Mouse (Mus musculus) embryonic facial prominence, embryonic 12.5 days (tissue): ENCODE results near the gene E030018B13Rik. TPM values are rescaled to one million over a fixed set of nuclear protein-coding genes. Genes with fewer than 3 reads are reported as not detected.
A peak's percentile ranks its signal among the peaks of the same experiment; 100 is the strongest.

Experiments used
- ATAC-seq: fragments of 200-750 bp; cut with Nextera tagmentation; 2 replicates; pipeline ENCODE4 v1.8.0; 2017; ENCODE audit not compliant: insufficient number of reproducible peaks, insufficient read depth, low FRiP score, low TSS enrichment
- H3K27ac ChIP-seq: fragments of 300-500 bp; sonication (generic); 2 replicates; pipeline ENCODE4 v1.5.1; 2016; ENCODE audit warnings: mild to moderate bottlenecking
- H3K27me3 ChIP-seq: fragments of 300-500 bp; sonication (generic); 2 replicates; pipeline ENCODE4 v1.6.1; 2016; ENCODE audit warnings: mild to moderate bottlenecking, moderate library complexity
- H3K36me3 ChIP-seq: fragments of 300-500 bp; sonication (generic); 2 replicates; pipeline ENCODE4 v1.6.1; 2016; ENCODE audit warnings: mild to moderate bottlenecking
- H3K4me1 ChIP-seq: fragments of 300-500 bp; sonication (generic); 2 replicates; pipeline ENCODE4 v1.6.1; 2016
- H3K4me2 ChIP-seq: fragments of 300-500 bp; sonication (generic); replicated peaks from 2 replicates; pipeline ENCODE4 v1.6.1; 2016; ENCODE audit warnings: mild to moderate bottlenecking, moderate library complexity
- H3K4me3 ChIP-seq: fragments of 300-500 bp; sonication (generic); 2 replicates; pipeline ENCODE4 v1.5.1; 2016; ENCODE audit warnings: mild to moderate bottlenecking
- H3K9ac ChIP-seq: fragments of 300-500 bp; sonication (generic); 2 replicates; pipeline ENCODE4 v1.6.1; 2016; ENCODE audit warnings: mild to moderate bottlenecking, moderate library complexity
- H3K9me3 ChIP-seq: fragments of 300-500 bp; sonication (generic); 2 replicates; pipeline ENCODE4 v1.6.1; 2016; ENCODE audit warnings: mild to moderate bottlenecking, moderate library complexity
- WGBS: fragments of 180-500 bp; shearing (Covaris S2); methylation state at CpG from one replicate; pipeline ENCODE4 v1.1.7; 2016; 5-methylcytosine and 5-hydroxymethylcytosine counted together
- polyA plus RNA-seq: library from polyadenylated mRNA; unstranded; fragments of >200 nt; fragmentation: Nextera tagmentation; extraction: Ambion mirVana; gene quantifications from 2 replicates; pipeline ENCODE4 v1.2.1, GENCODE M21; 2016

E030018B13Rik gene
- polyA plus RNA-seq, 1 experiment from 2014 or later: not detected

DNA sequence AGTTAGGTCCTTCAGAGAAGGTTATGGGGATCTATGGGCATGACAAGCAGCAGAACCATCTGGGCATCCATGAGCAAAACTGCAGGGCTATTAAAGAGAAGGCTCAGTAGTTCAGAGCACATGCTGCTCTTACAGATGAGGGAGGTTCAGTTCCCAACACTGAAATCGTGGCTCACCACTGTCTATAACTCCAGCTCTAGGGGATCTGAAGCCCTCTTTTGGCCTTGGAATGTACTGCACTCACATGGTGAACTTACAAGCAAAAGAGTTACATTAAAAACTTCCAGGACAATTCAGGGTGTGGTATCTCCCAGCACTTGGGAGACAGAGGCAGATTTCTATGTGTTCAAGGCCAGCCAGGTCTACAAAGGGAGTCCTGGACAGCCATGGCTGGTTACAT lies 6.3 kb downstream of the E030018B13Rik start:
- Histone ChIP-seq H3K4me3 (no peak overlapping the region), H3K36me3 (no peaks in the 10 kb centered on the region), H3K9me3 (no peaks in the 10 kb centered on the region), H3K9ac (no peak overlapping the region), H3K27ac (no peak overlapping the region), H3K27me3 (no peaks in the 10 kb centered on the region), H3K4me2 (no peak overlapping the region), H3K4me1 (peaks cover 22% of the 10 kb centered on the region)
- no peak for ATAC-seq
- WGBS: 83% methylated on average over 1 of the region's 1 CpGs

DNA sequence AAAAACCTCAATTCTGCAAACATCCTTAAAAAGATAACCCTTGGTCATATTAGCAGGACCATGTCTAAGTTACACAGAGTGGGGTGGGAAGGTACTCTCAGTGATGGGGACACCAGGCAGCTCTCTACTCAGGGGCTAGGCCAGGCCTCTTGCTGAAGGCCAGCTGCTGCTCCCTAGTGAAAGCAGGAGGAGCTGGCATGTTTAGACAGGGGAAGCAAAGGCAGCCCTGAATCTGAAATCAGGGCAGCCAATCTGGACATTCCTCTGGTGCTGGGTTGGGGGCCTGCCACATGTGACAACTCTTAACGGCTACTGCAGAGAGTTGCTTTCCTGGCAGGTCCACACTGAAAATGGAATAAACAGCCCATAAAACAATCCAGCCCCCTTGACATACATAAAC lies 7.5 kb downstream of the E030018B13Rik start:
- H3K27me3 ChIP-seq: no peaks in the 10 kb centered on the region
- H3K9me3 ChIP-seq: no peaks in the 10 kb centered on the region
- no peaks in the 10 kb centered on the region for H3K36me3 ChIP-seq
- no peak overlapping the region for H3K4me2 ChIP-seq
- 54% methylated on average over 1 of the region's 1 CpGs for WGBS
- H3K4me3 ChIP-seq: no peak overlapping the region
- H3K27ac ChIP-seq: 0 out of 2 replicates have a peak overlapping the region, but pooled peaks have one; percentile 8
- ATAC-seq: no peak
- no peak overlapping the region for H3K9ac ChIP-seq
- H3K4me1 ChIP-seq: peaks cover 22% of the 10 kb centered on the region

DNA sequence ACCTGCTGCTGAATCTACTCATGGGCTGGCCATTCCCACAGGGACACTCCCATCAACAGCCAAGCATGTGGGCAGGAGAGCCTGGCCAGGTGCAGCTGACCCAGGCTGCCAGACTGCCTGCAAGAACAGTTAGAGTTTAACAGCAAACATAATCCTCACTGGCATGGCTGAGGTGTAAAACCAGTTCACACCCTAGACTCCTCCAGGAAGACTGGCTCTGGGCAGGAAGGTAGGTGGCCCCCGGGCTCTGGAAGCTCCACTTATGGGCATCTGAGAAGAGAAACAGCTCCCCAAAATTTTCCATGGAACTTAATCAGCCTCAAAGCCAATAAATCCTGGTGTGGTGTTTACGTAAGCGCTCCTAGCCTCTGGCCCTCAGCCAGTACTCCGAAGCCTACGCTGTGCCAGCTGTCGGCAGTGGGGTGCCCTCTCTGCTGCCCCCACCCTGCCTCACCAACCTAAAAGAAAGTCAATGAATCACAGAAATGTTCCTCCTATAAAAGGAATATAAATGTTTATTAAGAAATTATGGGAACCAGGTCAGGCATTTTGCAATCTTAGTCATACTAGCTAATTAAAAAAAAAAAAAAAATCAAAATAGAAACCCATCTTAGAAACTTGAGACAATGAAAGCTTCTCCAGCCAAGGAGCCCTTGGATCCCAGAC lies 8.2 kb downstream of the E030018B13Rik start:
- Histone ChIP-seq H3K36me3 (no peaks in the 10 kb centered on the region), H3K27ac (0 out of 2 replicates have a peak overlapping the region, but pooled peaks have one; percentile 8), H3K9me3 (no peaks in the 10 kb centered on the region), H3K9ac (no peak overlapping the region), H3K4me1 (peaks cover 22% of the 10 kb centered on the region), H3K4me3 (no peak overlapping the region), H3K4me2 (no peak overlapping the region), H3K27me3 (no peaks in the 10 kb centered on the region)
- 69% methylated on average over 6 of the region's 6 CpGs for WGBS
- peak; percentile 23; the same call in 1 of the 2 replicates for ATAC-seq

DNA sequence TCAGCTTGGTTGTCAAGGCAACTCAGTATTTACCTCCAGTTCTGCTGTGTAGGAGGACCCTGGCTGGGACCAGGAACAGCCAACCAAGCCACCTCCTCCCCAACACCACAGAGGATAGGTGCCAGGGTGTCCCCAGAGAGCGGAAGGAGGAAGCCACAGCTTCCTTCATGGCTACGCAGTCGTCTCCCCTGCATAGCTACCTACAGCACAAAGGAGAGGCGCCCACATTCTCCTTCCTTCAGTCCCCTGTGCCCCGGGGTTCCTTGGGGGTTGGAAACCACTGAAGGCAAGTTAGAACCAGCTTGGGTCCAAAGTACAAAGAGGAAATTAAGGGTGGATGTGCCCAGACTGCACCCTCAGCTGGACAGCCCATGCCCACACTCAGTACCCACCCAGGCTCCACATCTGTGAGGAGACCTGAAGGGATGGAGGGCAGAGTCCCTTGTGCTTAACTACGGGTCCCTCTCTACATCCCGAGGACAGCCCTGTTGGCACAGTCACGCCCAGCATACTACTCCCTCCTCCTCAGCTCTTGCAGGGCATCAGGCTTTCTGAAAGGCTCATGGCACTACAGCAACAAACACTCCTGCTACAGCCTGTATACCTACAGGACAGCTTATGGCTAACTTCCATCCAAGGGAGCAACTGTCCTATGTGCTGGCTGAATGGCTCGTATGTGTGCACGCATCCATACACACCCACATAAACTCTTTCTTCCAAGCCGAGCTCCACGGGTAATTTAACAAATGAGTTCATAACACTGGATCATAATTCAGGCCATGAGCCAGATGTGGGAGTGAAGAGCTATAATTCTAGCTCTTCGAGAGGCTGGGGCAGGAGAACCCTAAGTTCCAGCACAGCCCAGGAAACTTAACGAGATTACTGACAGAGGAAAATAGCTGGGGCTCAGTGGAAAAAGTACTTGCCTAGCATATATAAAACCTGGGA lies 9.0 kb downstream of the E030018B13Rik start:
- Histone ChIP-seq H3K27me3 (no peaks in the 10 kb centered on the region), H3K9me3 (no peaks in the 10 kb centered on the region), H3K4me1 (peaks cover 22% of the 10 kb centered on the region), H3K27ac (no peak overlapping the region), H3K9ac (no peak overlapping the region), H3K4me2 (no peak overlapping the region), H3K36me3 (no peaks in the 10 kb centered on the region), H3K4me3 (no peak overlapping the region)
- ATAC-seq: peak; percentile 26; the same call in 1 of the 2 replicates
- WGBS: 78% methylated on average over 14 of the region's 14 CpGs

DNA sequence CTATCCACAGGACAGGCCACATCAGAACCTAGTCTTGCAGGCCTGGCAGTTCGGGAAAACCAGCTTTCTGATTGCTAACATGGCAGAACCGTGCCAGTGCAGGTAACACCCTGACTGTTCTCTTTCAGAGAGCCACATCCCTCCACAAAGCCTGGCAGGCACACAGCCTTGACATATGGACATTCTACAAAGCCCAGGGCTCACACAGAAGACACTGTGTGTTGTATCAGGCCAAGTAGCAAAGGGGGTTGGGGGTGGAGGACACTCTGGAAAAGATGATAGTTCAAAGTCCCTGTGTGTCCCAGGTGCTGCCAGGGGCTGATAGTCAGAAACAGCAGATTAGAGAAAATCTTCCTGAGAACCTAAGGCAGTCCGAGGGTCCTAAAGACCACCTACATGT lies 9.8 kb downstream of the E030018B13Rik start:
- no peaks in the 10 kb centered on the region for H3K27me3 ChIP-seq
- no peak overlapping the region for H3K9ac ChIP-seq
- H3K36me3 ChIP-seq: no peaks in the 10 kb centered on the region
- no peak overlapping the region for H3K4me3 ChIP-seq
- no peak for ATAC-seq
- no peak overlapping the region for H3K4me2 ChIP-seq
- H3K27ac ChIP-seq: 0 out of 2 replicates have a peak overlapping the region, but pooled peaks have one; percentile 25
- H3K9me3 ChIP-seq: no peaks in the 10 kb centered on the region
- peaks cover 22% of the 10 kb centered on the region for H3K4me1 ChIP-seq
- WGBS: 80% methylated on average over 3 of the region's 3 CpGs

DNA sequence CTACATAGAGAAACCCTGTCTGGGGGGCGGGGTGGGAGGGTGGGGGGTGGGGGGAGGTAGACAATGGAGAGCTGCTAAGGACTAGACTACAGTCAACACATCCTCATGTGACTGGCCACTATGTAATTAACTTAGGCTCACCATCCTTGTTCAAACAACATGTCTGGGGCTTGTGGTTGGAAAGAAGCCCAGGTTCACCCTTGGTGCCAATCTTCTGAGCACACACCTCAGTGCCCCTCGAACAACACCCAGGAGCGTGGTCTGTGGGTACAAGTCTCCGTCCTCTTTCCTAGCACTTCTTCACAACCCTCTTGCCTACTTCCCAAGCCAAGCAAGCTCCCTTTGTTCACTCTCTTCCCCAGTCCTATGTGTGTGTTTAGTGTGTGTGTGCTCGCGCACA lies 10.5 kb downstream of the E030018B13Rik start:
- Histone ChIP-seq H3K4me2 (no peak overlapping the region), H3K4me1 (peaks cover 22% of the 10 kb centered on the region), H3K36me3 (no peaks in the 10 kb centered on the region), H3K4me3 (no peak overlapping the region), H3K27ac (no peak overlapping the region), H3K27me3 (no peaks in the 10 kb centered on the region), H3K9ac (no peak overlapping the region), H3K9me3 (no peaks in the 10 kb centered on the region)
- no peak for ATAC-seq
- 93% methylated on average over 6 of the region's 6 CpGs for WGBS

DNA sequence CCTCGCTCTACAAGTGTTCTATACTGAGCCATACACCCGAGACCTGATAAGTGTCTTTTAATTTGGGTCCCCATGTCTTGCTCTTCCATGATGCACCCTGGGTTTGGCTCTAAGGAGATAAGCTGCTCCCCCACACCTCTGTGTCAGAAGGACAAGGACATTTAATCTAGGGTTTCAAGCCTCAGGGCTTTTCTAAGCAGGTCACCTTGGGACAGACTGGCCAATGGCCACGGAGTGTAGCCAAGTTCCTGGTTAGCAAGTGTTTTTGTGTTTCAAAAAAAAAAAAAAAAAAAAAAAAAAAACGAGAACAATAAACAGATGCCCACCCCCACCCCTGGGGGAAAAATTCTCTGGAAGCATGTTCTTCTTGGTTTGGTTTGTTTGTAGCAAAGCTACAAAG lies 12.4 kb downstream of the E030018B13Rik start:
- Histone ChIP-seq H3K4me3 (no peak overlapping the region), H3K9ac (no peak overlapping the region), H3K4me2 (no peak overlapping the region), H3K36me3 (no peaks in the 10 kb centered on the region), H3K4me1 (peaks cover 22% of the 10 kb centered on the region), H3K27me3 (no peaks in the 10 kb centered on the region), H3K27ac (no peak overlapping the region), H3K9me3 (no peaks in the 10 kb centered on the region)
- no peak for ATAC-seq
- 90% methylated on average over 3 of the region's 4 CpGs for WGBS

DNA sequence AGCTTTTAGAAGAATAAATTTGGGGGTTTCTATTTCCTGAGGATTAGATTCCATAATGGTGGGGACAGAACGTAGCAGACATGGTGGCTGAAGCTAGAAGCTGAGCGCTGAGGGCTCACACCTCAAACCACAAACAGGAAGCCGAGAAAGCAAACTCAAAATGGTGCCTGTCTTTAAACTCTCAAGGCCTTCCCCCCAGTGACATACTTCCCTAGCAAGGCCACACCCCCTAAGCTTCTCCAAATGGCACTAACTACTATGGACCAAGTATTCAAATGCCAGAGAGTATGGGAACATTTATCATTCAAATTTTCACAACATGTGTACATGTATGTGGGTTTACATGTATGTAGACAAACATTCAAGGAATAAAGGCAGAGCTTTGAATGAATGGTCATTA lies 13.5 kb downstream of the E030018B13Rik start:
- no peak overlapping the region for H3K4me2 ChIP-seq
- no peak for ATAC-seq
- H3K9me3 ChIP-seq: no peaks in the 10 kb centered on the region
- H3K9ac ChIP-seq: no peak overlapping the region
- 90% methylated on average over 3 of the region's 3 CpGs for whole genome bisulfite sequencing
- H3K36me3 ChIP-seq: no peaks in the 10 kb centered on the region
- H3K27me3 ChIP-seq: no peaks in the 10 kb centered on the region
- no peak overlapping the region for H3K4me3 ChIP-seq
- H3K27ac ChIP-seq: no peak overlapping the region
- peaks cover 17% of the 10 kb centered on the region; the same call in 1 of the 2 replicates for H3K4me1 ChIP-seq

DNA sequence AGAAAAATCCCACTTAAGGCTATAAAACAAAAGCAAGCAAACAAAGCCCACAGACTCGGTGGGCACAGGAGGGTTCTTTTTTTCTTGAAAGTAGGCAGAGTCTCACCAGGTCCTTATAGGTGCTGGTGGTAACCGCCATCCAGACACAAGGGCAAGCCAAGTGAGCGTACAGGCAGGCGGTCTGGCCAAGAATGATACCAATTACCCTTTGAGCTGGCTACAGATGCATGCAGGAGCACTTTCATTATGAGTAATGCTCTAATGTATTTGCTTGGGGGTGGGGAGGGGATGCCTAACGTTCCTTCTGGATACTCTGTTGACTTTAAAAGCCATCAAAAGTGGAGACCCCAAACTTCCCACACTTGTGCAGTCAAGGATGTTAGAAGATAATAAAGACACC lies 14.1 kb downstream of the E030018B13Rik start:
- no peak overlapping the region for H3K27ac ChIP-seq
- H3K9ac ChIP-seq: no peak overlapping the region
- 90% methylated on average over 5 of the region's 5 CpGs for WGBS
- H3K36me3 ChIP-seq: no peaks in the 10 kb centered on the region
- no peak overlapping the region for H3K4me3 ChIP-seq
- H3K4me1 ChIP-seq: peaks cover 18% of the 10 kb centered on the region; the same call in 1 of the 2 replicates
- no peak overlapping the region for H3K4me2 ChIP-seq
- H3K9me3 ChIP-seq: no peaks in the 10 kb centered on the region
- ATAC-seq: no peak
- H3K27me3 ChIP-seq: no peaks in the 10 kb centered on the region

DNA sequence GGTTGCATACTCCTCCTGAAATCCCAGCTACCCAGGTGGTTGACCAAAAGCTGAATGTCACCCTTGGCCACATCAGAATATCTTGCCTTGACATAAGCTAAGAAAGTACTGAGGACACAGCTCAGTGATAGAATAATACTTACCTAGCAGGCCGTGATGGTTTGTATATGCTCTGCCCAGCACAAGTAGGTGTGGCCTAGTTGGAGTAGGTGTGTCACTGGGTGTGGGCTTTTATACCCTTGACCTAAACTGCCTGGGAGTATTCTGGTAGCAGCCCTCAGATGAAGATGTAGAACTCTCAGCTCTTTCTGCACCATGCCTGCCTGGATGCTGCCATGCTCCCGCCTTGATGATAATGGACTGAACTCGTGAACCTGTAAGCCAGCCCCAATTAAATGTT lies 15.8 kb downstream of the E030018B13Rik start:
- Histone ChIP-seq H3K27me3 (no peaks in the 10 kb centered on the region), H3K4me2 (no peak overlapping the region), H3K9ac (no peak overlapping the region), H3K9me3 (no peaks in the 10 kb centered on the region), H3K4me1 (peaks cover 16% of the 10 kb centered on the region; the same call in 1 of the 2 replicates), H3K36me3 (no peaks in the 10 kb centered on the region), H3K27ac (no peak overlapping the region), H3K4me3 (no peak overlapping the region)
- no peak for ATAC-seq
- WGBS: 91% methylated on average over 3 of the region's 3 CpGs

DNA sequence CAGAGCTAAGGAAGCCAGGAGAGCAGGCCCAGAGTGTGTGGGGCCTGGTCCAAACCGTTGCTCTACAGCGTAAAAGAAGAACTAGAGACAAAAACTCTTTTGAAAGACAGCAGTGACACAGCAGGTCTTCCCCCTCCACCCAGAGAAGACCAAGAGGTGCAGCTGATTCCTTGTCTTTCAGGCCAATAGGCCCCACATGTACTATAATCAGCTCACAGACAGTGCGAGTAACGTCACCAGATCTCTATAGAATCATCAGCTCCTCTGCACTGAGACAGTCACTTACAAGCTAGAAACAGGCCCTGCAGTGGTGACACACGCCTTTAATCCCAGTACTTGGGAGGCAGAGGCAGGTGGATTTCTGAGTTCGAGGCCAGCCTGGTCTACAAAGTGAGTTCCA lies 17.2 kb downstream of the E030018B13Rik start:
- H3K36me3 ChIP-seq: no peaks in the 10 kb centered on the region
- peaks cover 16% of the 10 kb centered on the region; the same call in 1 of the 2 replicates for H3K4me1 ChIP-seq
- H3K4me3 ChIP-seq: no peak overlapping the region
- ATAC-seq: no peak
- no peak overlapping the region for H3K4me2 ChIP-seq
- no peak overlapping the region for H3K9ac ChIP-seq
- no peaks in the 10 kb centered on the region for H3K27me3 ChIP-seq
- H3K27ac ChIP-seq: no peak overlapping the region
- 79% methylated on average over 6 of the region's 6 CpGs for WGBS
- H3K9me3 ChIP-seq: no peaks in the 10 kb centered on the region

DNA sequence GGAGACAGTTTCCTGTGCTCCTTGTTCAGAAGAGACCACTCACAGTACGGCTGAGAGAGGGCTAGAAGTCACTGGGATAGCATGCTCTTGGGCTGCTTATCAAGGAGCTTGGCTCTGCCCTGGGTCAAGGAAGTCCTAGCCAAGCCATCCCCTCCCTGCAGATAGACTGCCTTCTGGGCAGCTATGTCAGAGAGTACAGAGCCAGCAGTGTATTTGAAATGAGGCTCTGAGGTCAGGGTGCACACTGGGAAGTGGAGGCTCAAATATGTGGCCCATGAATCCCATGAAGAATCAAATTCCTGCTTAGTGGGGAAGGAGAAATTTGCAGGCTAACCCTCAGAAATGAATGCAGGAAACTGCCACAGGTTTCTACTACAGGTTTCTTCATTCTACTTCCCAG lies 17.9 kb downstream of the E030018B13Rik start:
- Histone ChIP-seq H3K4me1 (peaks cover 16% of the 10 kb centered on the region; the same call in 1 of the 2 replicates), H3K9me3 (no peaks in the 10 kb centered on the region), H3K27me3 (no peaks in the 10 kb centered on the region), H3K4me3 (no peak overlapping the region), H3K27ac (no peak overlapping the region), H3K9ac (no peak overlapping the region), H3K36me3 (no peaks in the 10 kb centered on the region), H3K4me2 (no peak overlapping the region)
- 57% methylated on average over 1 of the region's 1 CpGs for WGBS
- ATAC-seq: no peak
